Mouse (Mus musculus) v-Abl transformed pro-B cells (cell line): ENCODE results near the gene Xrcc6.

ENCODE experiments used
- in situ Hi-C, 2 experiments: fragments of 400-800 bp; cut with MboI; formaldehyde crosslinking; loops; one replicate each; pipeline ENCODE4 v1.15.1; 2025; ENCODE audit not compliant: unreplicated experiment in 2 of 2

The Xrcc6 gene

DNA sequence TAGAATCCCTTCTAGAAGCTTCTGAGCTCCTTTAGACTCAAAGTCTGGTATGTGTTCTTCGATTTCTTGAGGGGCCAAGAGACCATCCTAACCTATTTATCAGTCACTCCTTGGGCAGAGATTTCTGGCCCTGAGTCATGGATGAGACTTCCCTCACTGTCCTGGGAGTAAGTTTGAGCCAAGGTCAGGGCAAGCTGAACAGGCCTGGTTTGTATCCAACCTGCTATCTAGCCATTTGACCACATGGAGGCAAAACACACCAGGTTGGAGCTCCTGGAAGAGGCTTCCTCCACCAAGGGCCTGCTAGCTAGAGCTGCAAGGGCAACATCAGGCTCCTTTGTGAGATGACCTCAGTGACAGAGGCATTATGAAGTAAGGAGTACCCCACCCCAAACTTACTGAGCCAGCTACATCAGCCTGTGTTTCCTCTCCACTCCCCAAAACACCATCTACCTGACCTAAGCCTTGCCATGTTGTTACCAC, 71.1 kb downstream of the Xrcc6 start, which contains the start of gene 4930407I10Rik:
4930407I10Rik (plus strand) TSS at position 433 of the 483 bp plus-strand sequence.
- in situ Hi-C loops = loop anchor here (10.0 to 25.0 kb wide), 2 partner anchors 104 to 2004 kb away; partner anchors contain the start of gene Efcab6 (in 1 of the 2)

- in situ Hi-C loops = loop anchor here (5.0 to 25.0 kb wide), 3 partner anchors 48 to 1998 kb away; partner anchors contain the start of gene Efcab6 (in 1 of the 2)
Observed at GRCm38 (mm10) chr15:82063909-82064308, 76.3 kb downstream of the Xrcc6 start.

GRCm38 (mm10) chr15:82065511-82065910, 77.9 kb downstream of the Xrcc6 start:
- in situ Hi-C loops = loop anchor here (5.0 to 25.0 kb wide), 4 partner anchors 49 to 1997 kb away; partner anchors contain the start of gene Efcab6 (in 1 of the 2)

- in situ Hi-C loops = loop anchor here (5.0 to 25.0 kb wide), 4 partner anchors 45 to 1992 kb away; partner anchors contain the start of gene Efcab6 (in 1 of the 2)
Observed at GRCm38 (mm10) chr15:82069898-82070297, 82.3 kb downstream of the Xrcc6 start, which contains the start of gene Mei1. Gene Mei1 (plus strand): TSS chr15:82069996.

GRCm38 (mm10) chr15:82071816-82072469, 84.3 kb downstream of the Xrcc6 start:
- in situ Hi-C loops = loop anchor here in 1 of 2 experiments (25.0 kb wide), 1 partner anchor 1990 kb away; the partner anchor contains the start of gene Efcab6

- in situ Hi-C loops = loop anchor here in 1 of 2 experiments (25.0 kb wide), 1 partner anchor 1989 kb away; the partner anchor contains the start of gene Efcab6
Observed at GRCm38 (mm10) chr15:82073490-82073889, 85.9 kb downstream of the Xrcc6 start.

GRCm38 (mm10) chr15:82079883-82080282, 92.2 kb downstream of the Xrcc6 start:
- in situ Hi-C loops = loop anchor here in 1 of 2 experiments (25.0 kb wide), 1 partner anchor 1657 kb away; the partner anchor contains the start of gene Scube1

DNA sequence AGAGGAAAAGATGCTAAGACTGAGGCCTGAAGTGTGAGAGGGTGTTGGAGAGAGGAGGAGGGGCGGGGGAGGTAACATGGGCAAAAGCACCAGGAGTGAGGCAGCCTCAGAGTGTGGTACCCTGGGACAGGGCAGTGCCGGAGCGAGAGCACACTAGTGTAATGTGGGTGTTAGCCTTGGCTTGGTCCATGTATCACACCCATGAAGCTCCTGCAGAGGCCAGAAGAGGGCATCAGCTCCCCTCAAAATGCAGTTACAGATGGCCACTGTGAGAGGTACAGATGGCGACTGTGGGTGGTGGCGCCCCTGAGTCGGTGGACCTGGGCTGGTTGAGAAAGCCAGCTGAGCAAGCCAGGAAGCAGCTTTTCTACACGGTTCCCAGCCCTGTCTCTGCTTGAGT, 93.5 kb downstream of the Xrcc6 start:
- in situ Hi-C loops = loop anchor here in 1 of 2 experiments (25.0 kb wide), 1 partner anchor 1656 kb away; the partner anchor contains the start of gene Scube1

- in situ Hi-C loops = loop anchor here in 1 of 2 experiments (25.0 kb wide), 1 partner anchor 1652 kb away; the partner anchor contains the start of gene Scube1
Observed at GRCm38 (mm10) chr15:82085606-82086005, 98.0 kb downstream of the Xrcc6 start.

- in situ Hi-C loops = loop anchor here in 1 of 2 experiments (25.0 kb wide), 1 partner anchor 1651 kb away; the partner anchor contains the start of gene Scube1
Observed at GRCm38 (mm10) chr15:82086131-82086530, 98.5 kb downstream of the Xrcc6 start.

GRCm38 (mm10) chr15:82087266-82087665, 99.6 kb downstream of the Xrcc6 start:
- in situ Hi-C loops = loop anchor here in 1 of 2 experiments (25.0 kb wide), 1 partner anchor 1650 kb away; the partner anchor contains the start of gene Scube1
